Mouse (Mus musculus): Measurements from ENCODE around the gene Vps13d.

The Vps13d gene

GRCm38 (mm10) chr4:145035450-145035849 is 159.4 kb downstream of the Vps13d start:
- no peak for DNase-seq (ENCODE audit: low read depth)

GRCm38 (mm10) chr4:145034506-145035243 is 160.1 kb downstream of the Vps13d start:
- no peak for DNase-seq (ENCODE audit: low read depth)

- no peak for DNase-seq (ENCODE audit: low read depth)
Observed at GRCm38 (mm10) chr4:145033392-145033791, 161.4 kb downstream of the Vps13d start.

GRCm38 (mm10) chr4:145032637-145033036 is 162.2 kb downstream of the Vps13d start:
- no peak for DNase-seq (ENCODE audit: low read depth)

GRCm38 (mm10) chr4:145031510-145031909 is 163.3 kb downstream of the Vps13d start:
- no peak for DNase-seq (ENCODE audit: low read depth)

GRCm38 (mm10) chr4:145026449-145026851 is 168.4 kb downstream of the Vps13d start:
- no peak for DNase-seq (ENCODE audit: low read depth)

- no peak for DNase-seq (ENCODE audit: low read depth)
Observed at GRCm38 (mm10) chr4:145025409-145025762, 169.4 kb downstream of the Vps13d start.

GRCm38 (mm10) chr4:145024694-145025408 is 170.0 kb downstream of the Vps13d start:
- no peak for DNase-seq (ENCODE audit: low read depth)

GRCm38 (mm10) chr4:145023911-145024310 is 170.9 kb downstream of the Vps13d start:
- no peak for DNase-seq (ENCODE audit: low read depth)

GRCm38 (mm10) chr4:145022815-145023214 is 172.0 kb downstream of the Vps13d start:
- DNase-seq (ENCODE audit: low read depth) = no peak

GRCm38 (mm10) chr4:145022211-145022610 is 172.6 kb downstream of the Vps13d start:
- no peak for DNase-seq (ENCODE audit: low read depth)

GRCm38 (mm10) chr4:145020383-145020782 is 174.4 kb downstream of the Vps13d start:
- no peak for DNase-seq (ENCODE audit: low read depth)

GRCm38 (mm10) chr4:145019121-145019714 is 175.6 kb downstream of the Vps13d start:
- no peak for DNase-seq (ENCODE audit: low read depth)

GRCm38 (mm10) chr4:145017745-145018144 is 177.1 kb downstream of the Vps13d start:
- no peak for DNase-seq (ENCODE audit: low read depth)

GRCm38 (mm10) chr4:145016669-145017068 is 178.1 kb downstream of the Vps13d start:
- no peak for DNase-seq (ENCODE audit: low read depth)

- DNase-seq (ENCODE audit: low read depth) = no peak
Observed at GRCm38 (mm10) chr4:145014632-145014960, 180.2 kb downstream of the Vps13d start.

- DNase-seq (ENCODE audit: low read depth) = no peak
Observed at GRCm38 (mm10) chr4:145013760-145014631, 180.8 kb downstream of the Vps13d start.

GRCm38 (mm10) chr4:145013187-145013586 is 181.6 kb downstream of the Vps13d start:
- DNase-seq (ENCODE audit: low read depth) = peak; percentile 83

GRCm38 (mm10) chr4:145011156-145011555 is 183.6 kb downstream of the Vps13d start:
- no peak for DNase-seq (ENCODE audit: low read depth)

- DNase-seq (ENCODE audit: low read depth) = no peak
Observed at GRCm38 (mm10) chr4:145009934-145010333, 184.9 kb downstream of the Vps13d start.

GRCm38 (mm10) chr4:145009437-145009836 is 185.4 kb downstream of the Vps13d start:
- no peak for DNase-seq (ENCODE audit: low read depth)

GRCm38 (mm10) chr4:145005943-145006545 is 188.8 kb downstream of the Vps13d start:
- DNase-seq (ENCODE audit: low read depth) = no peak

Data from fibroblast of lung, adult 2 months (primary cell).